Mouse (Mus musculus): ENCODE measurements at regions not wholly inside any gene's neighbourhood (a gene's known extent, or its start where the extent isn't known, plus 50 kb on each side); places are given as distances from the start of the nearest gene placed in this dataset. TPM values are rescaled to one million over a fixed set of nuclear protein-coding genes. Genes with fewer than 3 reads are reported as not detected.

DNA sequence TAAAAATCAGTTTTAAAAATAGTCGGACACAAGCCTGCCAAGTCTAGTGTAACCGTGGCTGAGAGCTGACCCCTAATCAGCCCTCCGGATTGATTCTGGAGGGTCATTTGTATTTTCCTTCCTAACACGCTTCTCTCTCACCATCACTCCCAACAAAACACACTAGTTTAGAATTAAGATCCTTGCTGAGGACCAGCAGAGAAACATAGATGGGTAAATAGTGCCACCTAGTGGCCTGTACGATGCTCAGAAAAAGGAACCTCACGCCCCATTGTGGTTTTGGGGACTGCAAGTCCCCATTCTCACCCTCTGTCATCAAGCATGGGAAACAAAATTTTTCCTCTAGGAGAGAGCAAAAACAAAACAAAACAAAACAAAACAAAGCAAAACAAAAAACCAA is 271.6 kb upstream of the Atp11b start:
- H3K27ac ChIP-seq, result no peak overlapping the region
- ATAC-seq (ENCODE audit: low FRiP score), result peak; percentile 65
- H3K27me3 ChIP-seq, result no peaks in the 10 kb centered on the region; the same call in 1 of the 2 replicates
- H3K36me3 ChIP-seq, result no peaks in the 10 kb centered on the region
- no peak overlapping the region for H3K4me3 ChIP-seq
- peaks cover 20% of the 10 kb centered on the region for H3K4me1 ChIP-seq
- peak overlapping the region; percentile 38 for H3K4me2 ChIP-seq (replicated peaks)
- H3K9me3 ChIP-seq (replicated peaks), result no peaks in the 10 kb centered on the region
- WGBS, result 1% methylated on average over 6 of the region's 6 CpGs
- no peak overlapping the region for H3K9ac ChIP-seq

DNA sequence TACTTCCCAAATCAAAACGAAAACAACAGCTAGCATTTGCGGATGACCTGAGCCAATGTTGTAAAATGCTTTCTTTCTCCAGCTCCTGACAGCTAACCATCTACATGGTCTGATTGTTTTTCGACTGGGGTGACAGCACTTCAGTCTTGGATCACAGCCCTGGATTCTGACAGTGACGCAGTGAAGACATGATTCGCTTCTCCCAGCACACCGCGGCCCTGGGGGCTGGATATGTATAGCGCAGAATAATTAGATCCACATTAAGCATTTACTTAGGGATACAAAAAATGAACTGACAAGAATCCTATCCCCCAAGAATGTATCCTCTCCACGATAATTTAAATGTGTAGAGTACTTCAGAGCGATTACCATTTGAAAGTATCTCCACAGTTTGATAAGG is 271.1 kb upstream of the Atp11b start:
- H3K36me3 ChIP-seq, result no peaks in the 10 kb centered on the region
- no peak overlapping the region for H3K4me3 ChIP-seq
- H3K27me3 ChIP-seq, result no peaks in the 10 kb centered on the region; the same call in 1 of the 2 replicates
- no peaks in the 10 kb centered on the region for H3K9me3 ChIP-seq (replicated peaks)
- H3K4me1 ChIP-seq, result peaks cover 20% of the 10 kb centered on the region
- no peak overlapping the region for H3K27ac ChIP-seq
- no peak overlapping the region for H3K4me2 ChIP-seq (replicated peaks)
- H3K9ac ChIP-seq, result no peak overlapping the region
- WGBS, result 68% methylated on average over 10 of the region's 10 CpGs
- peak; percentile 45; the same call in 1 of the 2 replicates for ATAC-seq (ENCODE audit: low FRiP score)

DNA sequence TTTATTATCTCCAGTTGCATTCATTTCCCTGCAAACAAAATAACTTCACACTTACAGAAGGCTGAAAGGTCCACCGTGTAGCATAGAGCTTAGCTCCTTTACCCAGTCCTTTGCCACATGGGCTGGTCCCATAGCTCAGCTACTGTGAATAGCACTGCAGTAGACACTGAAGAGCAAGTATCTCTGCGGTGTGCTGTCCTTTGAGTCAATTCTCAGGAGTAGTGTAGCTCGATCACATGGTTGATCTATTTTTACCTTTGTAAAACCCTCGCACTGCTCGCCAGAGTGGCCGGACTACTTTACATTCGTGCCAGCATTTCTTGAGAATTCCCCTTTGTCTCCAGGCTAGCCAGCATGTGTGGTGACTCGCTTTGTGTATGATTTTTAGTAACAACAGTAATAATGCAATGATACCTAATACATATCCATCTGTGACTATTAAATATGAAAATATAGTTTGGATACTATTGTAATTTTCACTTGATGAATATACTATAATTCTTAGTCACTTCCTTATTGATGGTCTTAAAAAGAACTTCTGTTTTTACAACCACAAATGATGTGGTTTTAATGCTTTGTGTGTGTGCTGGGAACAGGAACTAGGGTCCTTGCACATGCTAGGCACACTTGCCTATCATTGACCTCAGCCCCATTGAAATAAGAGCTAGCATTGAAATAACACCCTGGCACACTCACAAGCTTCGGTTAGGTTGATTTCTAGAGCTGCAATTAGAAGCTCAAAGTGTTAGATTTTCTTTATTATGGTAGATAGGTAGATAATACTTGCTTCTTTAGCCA is 257.7 kb upstream of the Atp11b start:
- no peaks in the 10 kb centered on the region for H3K27me3 ChIP-seq
- no peak overlapping the region for H3K27ac ChIP-seq
- no peak for ATAC-seq (ENCODE audit: low FRiP score)
- 82% methylated on average over 9 of the region's 9 CpGs for WGBS
- no peak overlapping the region for H3K9ac ChIP-seq
- H3K4me3 ChIP-seq, result no peak overlapping the region
- no peaks in the 10 kb centered on the region for H3K4me1 ChIP-seq
- H3K4me2 ChIP-seq (replicated peaks), result no peak overlapping the region
- H3K9me3 ChIP-seq (replicated peaks), result no peaks in the 10 kb centered on the region
- H3K36me3 ChIP-seq, result no peaks in the 10 kb centered on the region

DNA sequence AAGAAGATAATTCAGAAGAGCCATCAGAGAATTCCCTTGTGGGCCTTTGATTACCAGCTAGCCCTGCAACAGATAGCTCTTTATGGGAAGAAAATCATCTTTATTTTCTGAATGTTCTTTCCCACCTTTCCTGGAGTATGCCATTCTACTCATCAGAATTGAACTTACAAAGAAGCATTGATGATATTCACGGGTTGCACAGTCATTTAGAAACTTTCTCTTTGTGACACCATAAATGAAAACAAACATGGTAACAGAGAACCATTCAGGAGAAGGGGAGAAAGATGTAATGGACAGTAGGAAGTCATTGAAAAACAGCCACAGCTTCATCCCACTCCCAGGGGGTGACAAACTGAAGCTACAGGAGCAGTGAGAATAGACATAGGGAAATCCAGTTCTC is 243.6 kb upstream of the Atp11b start:
- Histone ChIP-seq H3K4me1 (no peaks in the 10 kb centered on the region), H3K4me2 (replicated peaks) (no peak overlapping the region), H3K36me3 (no peaks in the 10 kb centered on the region), H3K9me3 (replicated peaks) (no peaks in the 10 kb centered on the region), H3K27ac (no peak overlapping the region), H3K27me3 (no peaks in the 10 kb centered on the region), H3K4me3 (no peak overlapping the region), H3K9ac (no peak overlapping the region)
- WGBS, result 70% methylated on average over 1 of the region's 1 CpGs
- ATAC-seq (ENCODE audit: low FRiP score), result no peak

DNA sequence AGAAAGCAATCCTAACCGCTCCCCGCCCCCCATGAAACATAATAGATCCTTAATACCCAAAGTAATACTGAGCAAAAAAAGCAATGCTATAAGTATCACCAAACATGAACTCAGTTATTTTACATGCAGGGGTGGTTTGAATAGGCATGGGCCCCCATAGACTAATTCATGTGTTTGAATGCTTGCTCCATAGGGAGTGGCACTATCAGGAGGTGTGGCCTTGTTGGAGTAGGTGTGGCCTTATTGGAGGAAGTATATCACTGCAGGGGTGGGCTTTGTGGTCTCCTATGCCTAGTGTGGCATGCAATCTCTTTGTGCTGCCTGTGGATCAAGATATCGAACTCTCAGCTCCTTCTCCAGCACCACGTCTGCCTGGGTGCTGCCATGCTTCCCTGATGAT is 237.4 kb upstream of the Atp11b start:
- Histone ChIP-seq H3K4me1 (no peaks in the 10 kb centered on the region), H3K36me3 (no peaks in the 10 kb centered on the region), H3K9ac (no peak overlapping the region), H3K9me3 (replicated peaks) (no peaks in the 10 kb centered on the region), H3K27me3 (no peaks in the 10 kb centered on the region), H3K4me2 (replicated peaks) (no peak overlapping the region), H3K27ac (no peak overlapping the region), H3K4me3 (no peak overlapping the region)
- ATAC-seq (ENCODE audit: low FRiP score), result no peak
- WGBS, result 86% methylated on average over 4 of the region's 4 CpGs

DNA sequence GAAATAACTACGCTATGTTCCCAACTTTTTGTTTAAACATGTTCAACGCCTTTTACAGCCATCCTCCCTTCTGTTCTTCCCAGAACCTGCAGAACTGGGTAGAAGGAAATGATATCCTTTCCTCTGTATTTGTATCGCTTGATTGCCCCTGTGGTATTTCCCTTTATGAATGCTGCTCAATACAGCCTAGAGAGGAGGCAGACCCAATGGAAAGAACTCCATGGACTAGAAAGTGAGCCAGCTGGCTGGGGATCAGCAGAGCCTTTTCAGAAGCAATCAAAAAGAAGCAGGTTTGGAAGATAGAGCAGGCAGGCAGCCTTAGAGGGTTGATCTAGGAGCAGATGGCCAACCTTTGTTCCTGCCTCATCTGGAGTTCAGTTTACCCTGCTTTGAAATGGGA is 233.8 kb upstream of the Atp11b start:
- Histone ChIP-seq H3K27ac (no peak overlapping the region), H3K4me2 (replicated peaks) (no peak overlapping the region), H3K4me1 (no peaks in the 10 kb centered on the region), H3K27me3 (no peaks in the 10 kb centered on the region), H3K9me3 (replicated peaks) (no peaks in the 10 kb centered on the region), H3K9ac (no peak overlapping the region), H3K4me3 (no peak overlapping the region), H3K36me3 (no peaks in the 10 kb centered on the region)
- 69% methylated on average over 3 of the region's 3 CpGs for WGBS
- no peak for ATAC-seq (ENCODE audit: low FRiP score)

DNA sequence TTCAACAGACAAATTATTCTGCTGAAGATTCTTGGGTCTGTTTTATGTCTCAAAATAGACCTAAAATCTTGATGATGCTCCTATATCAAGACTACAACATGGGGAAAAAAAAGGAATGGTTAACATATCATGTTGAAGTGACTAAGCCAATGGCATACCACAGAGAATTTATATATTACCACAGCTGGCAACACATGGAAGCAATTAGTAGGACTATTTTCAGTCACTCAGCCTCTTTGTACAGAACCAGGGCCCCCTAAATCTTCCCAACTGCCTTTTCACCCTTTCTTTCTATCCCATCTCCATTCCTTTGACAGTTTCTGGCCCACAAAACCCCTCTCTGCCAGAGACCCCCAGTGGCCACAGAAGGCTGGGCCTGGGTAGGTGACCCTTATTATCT is 206.2 kb upstream of the Atp11b start:
- Histone ChIP-seq H3K27me3 (no peaks in the 10 kb centered on the region), H3K4me2 (replicated peaks) (no peak overlapping the region), H3K36me3 (no peaks in the 10 kb centered on the region), H3K4me3 (no peak overlapping the region), H3K9ac (no peak overlapping the region), H3K9me3 (replicated peaks) (no peaks in the 10 kb centered on the region), H3K27ac (no peak overlapping the region), H3K4me1 (no peaks in the 10 kb centered on the region)
- ATAC-seq (ENCODE audit: low FRiP score), result no peak

DNA sequence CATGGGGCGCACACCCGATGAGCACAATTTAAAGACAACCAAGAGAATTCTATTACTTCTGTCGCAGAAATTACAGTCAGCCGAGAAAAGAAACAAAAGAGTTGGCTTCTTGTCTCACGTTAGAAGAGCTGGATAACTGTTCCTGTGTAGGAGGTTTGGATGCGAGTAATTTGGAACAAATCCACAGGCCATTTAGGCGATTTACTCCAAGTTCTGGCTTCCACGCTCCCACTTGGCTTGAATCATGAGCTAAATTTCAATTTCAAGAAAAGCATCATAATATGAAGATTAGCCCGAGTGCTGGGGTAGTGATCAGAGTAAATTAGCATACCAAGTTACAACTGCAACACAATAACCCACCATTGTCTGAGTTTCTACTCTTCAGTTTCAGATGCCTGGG is 202.1 kb upstream of the Atp11b start:
- WGBS, result 87% methylated on average over 9 of the region's 9 CpGs

DNA sequence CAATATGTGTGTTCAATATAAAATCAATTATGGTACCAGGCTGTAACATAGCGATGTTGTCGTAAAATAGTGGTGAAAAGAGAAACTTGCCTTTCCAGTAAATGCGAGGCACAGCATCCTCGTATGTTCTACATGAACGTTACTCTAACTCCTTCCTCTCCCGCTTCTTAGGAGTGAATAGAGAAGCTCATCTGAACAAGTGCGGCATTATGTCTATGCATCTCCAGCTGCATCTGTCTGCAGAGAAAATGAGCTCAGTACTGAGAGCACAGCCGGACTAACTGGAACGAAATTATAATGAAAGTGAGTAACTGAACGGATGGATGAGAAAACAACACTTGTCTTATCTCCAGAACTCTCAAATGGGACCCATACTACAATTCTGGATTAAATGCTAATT is 193.5 kb upstream of the Atp11b start:
- 89% methylated on average over 10 of the region's 10 CpGs for WGBS
- H3K4me2 ChIP-seq (replicated peaks), result no peak overlapping the region
- no peaks in the 10 kb centered on the region for H3K36me3 ChIP-seq
- H3K27ac ChIP-seq, result no peak overlapping the region
- H3K27me3 ChIP-seq, result no peaks in the 10 kb centered on the region
- no peaks in the 10 kb centered on the region for H3K9me3 ChIP-seq (replicated peaks)
- H3K9ac ChIP-seq, result no peak overlapping the region
- H3K4me3 ChIP-seq, result no peak overlapping the region
- ATAC-seq (ENCODE audit: low FRiP score), result no peak
- H3K4me1 ChIP-seq, result no peaks in the 10 kb centered on the region

More for the DNA sequence above, 202.1 kb upstream of the Atp11b start:
- no peaks in the 10 kb centered on the region for H3K36me3 ChIP-seq
- no peak overlapping the region for H3K27ac ChIP-seq
- H3K9me3 ChIP-seq (replicated peaks), result no peaks in the 10 kb centered on the region
- no peak overlapping the region for H3K9ac ChIP-seq
- no peak for ATAC-seq (ENCODE audit: low FRiP score)
- H3K4me2 ChIP-seq (replicated peaks), result no peak overlapping the region
- H3K4me1 ChIP-seq, result no peaks in the 10 kb centered on the region
- no peaks in the 10 kb centered on the region for H3K27me3 ChIP-seq
- H3K4me3 ChIP-seq, result no peak overlapping the region

DNA sequence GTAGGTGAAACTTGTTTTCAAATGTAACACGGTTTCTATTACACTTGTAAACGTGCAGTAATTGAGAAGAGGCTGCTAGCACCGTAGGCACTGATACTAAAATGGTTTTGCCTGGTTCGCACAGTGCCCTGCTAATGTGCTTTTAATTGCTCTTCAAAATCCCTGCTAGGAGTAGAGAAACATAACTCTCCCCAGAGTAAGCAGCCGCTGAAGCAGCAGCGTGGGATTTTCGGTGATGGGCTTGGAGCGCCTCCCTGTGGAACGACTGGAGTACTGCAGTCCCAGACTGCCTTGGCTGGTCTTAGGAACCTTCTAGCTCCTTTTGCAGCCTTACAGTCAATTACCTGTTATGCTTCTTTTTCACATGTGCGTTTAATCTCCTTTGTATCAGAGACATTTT is 179.5 kb upstream of the Atp11b start:
- H3K36me3 ChIP-seq, result no peaks in the 10 kb centered on the region
- H3K27me3 ChIP-seq, result no peaks in the 10 kb centered on the region
- 16% methylated on average over 10 of the region's 10 CpGs for WGBS
- peak; percentile 58; the same call in 1 of the 2 replicates for ATAC-seq (ENCODE audit: low FRiP score)
- no peak overlapping the region for H3K9ac ChIP-seq
- H3K27ac ChIP-seq, result no peak overlapping the region
- no peaks in the 10 kb centered on the region for H3K9me3 ChIP-seq (replicated peaks)
- no peaks in the 10 kb centered on the region for H3K4me1 ChIP-seq
- H3K4me2 ChIP-seq (replicated peaks), result no peak overlapping the region
- no peak overlapping the region for H3K4me3 ChIP-seq

Small RNA genes lying in the stretch of these regions (microRNA-seq; reads per million reads assigned to microRNA genes)
- not detected for gene Gm25442
